Mouse (Mus musculus): ENCODE data around the gene Ap1g2. TPM values are rescaled to one million over a fixed set of nuclear protein-coding genes. Genes with fewer than 3 reads are reported as not detected.

The Ap1g2 gene
- total RNA-seq, 2 experiments from 2014 or later: 6.5 to 8.3 TPM

GRCm38 (mm10) chr14:55089199-55089947 lies 17.0 kb downstream of the Ap1g2 start:
- DNase-seq (ENCODE audit: low spot score in 2 of 2): no peak

- no peak for DNase-seq (ENCODE audit: low spot score in 2 of 2)
Observed at GRCm38 (mm10) chr14:55086009-55086514, 20.3 kb downstream of the Ap1g2 start.

- no peak for DNase-seq (ENCODE audit: low spot score in 2 of 2)
Observed at GRCm38 (mm10) chr14:55085324-55086008, 20.9 kb downstream of the Ap1g2 start.

GRCm38 (mm10) chr14:55083481-55083880 lies 22.9 kb downstream of the Ap1g2 start:
- DNase-seq (ENCODE audit: low spot score in 2 of 2): no peak

GRCm38 (mm10) chr14:55081105-55081504 lies 25.3 kb downstream of the Ap1g2 start:
- DNase-seq (ENCODE audit: low spot score in 2 of 2): no peak

- peak; percentile 63 to 71 for DNase-seq (ENCODE audit: low spot score in 2 of 2)
Observed at GRCm38 (mm10) chr14:55079214-55079970, 27.0 kb downstream of the Ap1g2 start.

GRCm38 (mm10) chr14:55078366-55078989 lies 27.9 kb downstream of the Ap1g2 start:
- no peak for DNase-seq (ENCODE audit: low spot score in 2 of 2)

GRCm38 (mm10) chr14:55077481-55078365 lies 28.7 kb downstream of the Ap1g2 start:
- DNase-seq (ENCODE audit: low spot score in 2 of 2): no peak

GRCm38 (mm10) chr14:55076956-55077355 lies 29.4 kb downstream of the Ap1g2 start:
- DNase-seq (ENCODE audit: low spot score in 2 of 2): no peak

- peak in 1 of 2 experiments; percentile 67 for DNase-seq (ENCODE audit: low spot score in 2 of 2)
Observed at GRCm38 (mm10) chr14:55076224-55076623, 30.2 kb downstream of the Ap1g2 start.

GRCm38 (mm10) chr14:55074416-55074815 lies 32.0 kb downstream of the Ap1g2 start:
- no peak for DNase-seq (ENCODE audit: low spot score in 2 of 2)

GRCm38 (mm10) chr14:55071756-55072155 lies 34.6 kb downstream of the Ap1g2 start:
- DNase-seq (ENCODE audit: low spot score in 2 of 2): no peak

- DNase-seq (ENCODE audit: low spot score in 2 of 2): no peak
Observed at GRCm38 (mm10) chr14:55066042-55066441, 40.4 kb downstream of the Ap1g2 start.

GRCm38 (mm10) chr14:55065391-55065790 lies 41.0 kb downstream of the Ap1g2 start:
- no peak for DNase-seq (ENCODE audit: low spot score in 2 of 2)

GRCm38 (mm10) chr14:55064481-55065370 lies 41.7 kb downstream of the Ap1g2 start:
- DNase-seq (ENCODE audit: low spot score in 2 of 2): no peak

GRCm38 (mm10) chr14:55063581-55064381 lies 42.6 kb downstream of the Ap1g2 start:
- DNase-seq (ENCODE audit: low spot score in 2 of 2): no peak

GRCm38 (mm10) chr14:55063117-55063516 lies 43.3 kb downstream of the Ap1g2 start:
- no peak for DNase-seq (ENCODE audit: low spot score in 2 of 2)

- DNase-seq (ENCODE audit: low spot score in 2 of 2): peak in 1 of 2 experiments; percentile 31
Observed at GRCm38 (mm10) chr14:55062626-55063025, 43.8 kb downstream of the Ap1g2 start.

Measured in gastrocnemius, postnatal 4 days (tissue).